Mouse (Mus musculus): Measurements from ENCODE around the gene Olfr735.

Gene Olfr735

GRCm38 (mm10) chr14:50348796-50349195, at the start of gene Olfr735:
Gene Olfr735, minus strand, starts transcription at chr14:50348872.
- ATAC-seq (ENCODE audit: insufficient number of reproducible peaks, low FRiP score, low TSS enrichment) = no peak

- ATAC-seq (ENCODE audit: insufficient number of reproducible peaks, low FRiP score, low TSS enrichment) = no peak
Observed at GRCm38 (mm10) chr14:50380863-50381262, 32.2 kb upstream of the Olfr735 start, which contains the start of gene Olfr736. Gene Olfr736, plus strand, starts transcription at chr14:50381163.

- no peak for ATAC-seq (ENCODE audit: insufficient number of reproducible peaks, low FRiP score, low TSS enrichment)
Observed at GRCm38 (mm10) chr14:50363561-50363960, 14.9 kb upstream of the Olfr735 start.

GRCm38 (mm10) chr14:50360480-50360879, 11.8 kb upstream of the Olfr735 start:
- ATAC-seq (ENCODE audit: insufficient number of reproducible peaks, low FRiP score, low TSS enrichment) = no peak

GRCm38 (mm10) chr14:50357593-50357992, 8.9 kb upstream of the Olfr735 start, which contains the start of gene Tlr11:
Gene Tlr11, plus strand, starts transcription at chr14:50357914.
- ATAC-seq (ENCODE audit: insufficient number of reproducible peaks, low FRiP score, low TSS enrichment) = no peak

- no peak for ATAC-seq (ENCODE audit: insufficient number of reproducible peaks, low FRiP score, low TSS enrichment)
Observed at GRCm38 (mm10) chr14:50356725-50357124, 8.1 kb upstream of the Olfr735 start.

- ATAC-seq (ENCODE audit: insufficient number of reproducible peaks, low FRiP score, low TSS enrichment) = no peak
Observed at GRCm38 (mm10) chr14:50352438-50352837, 3.8 kb upstream of the Olfr735 start.

GRCm38 (mm10) chr14:50326661-50327060, 22.0 kb downstream of the Olfr735 start, which contains the start of gene Olfr734:
Gene Olfr734, minus strand, starts transcription at chr14:50326761.
- no peak for ATAC-seq (ENCODE audit: insufficient number of reproducible peaks, low FRiP score, low TSS enrichment)

GRCm38 (mm10) chr14:50301422-50301821, 47.2 kb downstream of the Olfr735 start, which contains the start of gene Olfr733:
Gene Olfr733, minus strand, starts transcription at chr14:50301522.
- ATAC-seq (ENCODE audit: insufficient number of reproducible peaks, low FRiP score, low TSS enrichment) = no peak

All from cerebellum, adult (tissue).